Mouse (Mus musculus) activated CD4-positive, CD25-positive, alpha-beta regulatory T cell, adult 9 weeks (primary cell): Measurements from ENCODE around the gene Polr2g. TPM values are rescaled to one million over a fixed set of nuclear protein-coding genes. Genes with fewer than 3 reads are reported as not detected.

Experiments used
- polyA plus RNA-seq: library from polyadenylated mRNA; unstranded; fragments of 100-300 nt; shearing (Covaris generic); gene quantifications from one replicate; pipeline ENCODE4 v1.2.1, GENCODE M21; 2017

Polr2g gene
- polyA plus RNA-seq: 164 TPM

DNA sequence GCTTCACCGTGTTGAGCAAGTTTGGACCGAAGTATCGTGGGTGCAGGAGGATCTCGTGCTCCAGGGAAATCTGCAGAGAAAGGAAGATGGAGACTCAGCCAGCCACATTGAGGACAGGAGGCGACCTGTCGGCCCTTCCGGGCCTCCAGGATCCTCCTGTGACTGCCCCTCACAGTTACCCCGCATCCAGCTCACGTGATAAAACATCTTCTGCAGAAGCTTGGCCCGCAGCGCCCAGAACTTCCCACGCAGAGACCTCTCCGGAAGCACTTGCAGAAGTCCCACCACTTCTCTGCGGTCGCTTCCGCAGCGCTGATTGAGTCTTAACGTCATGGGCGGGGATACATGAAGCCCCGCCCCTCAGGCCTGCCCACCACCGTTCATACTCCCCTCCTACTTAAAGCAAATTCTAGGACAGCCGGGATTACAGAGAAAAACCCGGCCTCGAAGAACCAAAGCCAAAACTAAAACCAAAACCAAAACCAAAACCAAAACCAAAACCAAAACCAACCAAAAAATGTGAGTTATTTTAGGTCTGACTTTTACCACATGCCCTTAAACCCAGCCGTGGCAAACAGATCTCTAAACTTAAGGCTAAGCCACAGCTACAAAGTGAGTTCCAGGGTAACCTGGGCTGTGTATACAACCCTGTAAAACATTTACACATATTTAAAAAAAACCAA, at the start of gene Polr2g:
Polr2g (minus strand) TSS at position 314 of the 683 bp plus-strand sequence.

DNA sequence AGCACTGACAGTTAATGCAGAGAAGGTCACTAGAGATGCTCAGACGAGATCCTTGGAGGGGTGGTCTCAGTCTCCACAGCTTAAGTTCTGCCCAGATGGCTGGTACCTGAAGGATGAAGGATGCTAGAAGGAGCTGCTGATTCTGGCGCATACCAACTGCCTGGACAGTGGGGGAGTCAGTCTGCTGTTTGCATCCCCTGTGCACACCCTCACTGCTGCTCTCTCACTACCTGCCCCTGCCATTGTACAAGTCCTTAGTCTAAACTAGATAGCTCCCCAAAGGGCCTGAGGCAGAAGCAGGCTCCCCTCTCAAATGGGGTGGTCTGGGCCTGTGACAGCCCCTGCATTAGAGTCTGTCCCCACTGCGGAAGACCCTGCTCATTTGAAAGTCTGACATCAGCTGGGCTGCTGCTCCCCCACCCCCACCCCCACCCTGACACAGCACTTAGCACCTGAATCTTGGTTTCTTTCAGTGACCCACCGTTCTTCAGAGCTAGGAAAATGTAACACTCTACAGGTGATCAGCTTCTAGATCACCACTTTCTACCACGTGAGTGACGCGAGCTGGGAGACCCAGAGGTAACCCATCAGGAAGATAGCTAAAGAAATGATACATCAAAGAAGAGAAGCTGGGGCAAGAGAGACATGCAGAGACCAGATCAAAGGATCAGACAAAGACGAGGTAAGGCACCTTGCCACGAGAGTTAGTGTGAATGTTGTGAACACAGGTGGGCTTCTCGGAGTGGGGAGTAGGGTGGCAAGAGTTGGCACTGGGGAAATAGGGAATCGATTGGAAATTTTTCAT, 40.9 kb upstream of the Polr2g start, which contains the start of gene Gng3:
Gng3 (minus strand) TSS at position 92 of the 805 bp plus-strand sequence.

DNA sequence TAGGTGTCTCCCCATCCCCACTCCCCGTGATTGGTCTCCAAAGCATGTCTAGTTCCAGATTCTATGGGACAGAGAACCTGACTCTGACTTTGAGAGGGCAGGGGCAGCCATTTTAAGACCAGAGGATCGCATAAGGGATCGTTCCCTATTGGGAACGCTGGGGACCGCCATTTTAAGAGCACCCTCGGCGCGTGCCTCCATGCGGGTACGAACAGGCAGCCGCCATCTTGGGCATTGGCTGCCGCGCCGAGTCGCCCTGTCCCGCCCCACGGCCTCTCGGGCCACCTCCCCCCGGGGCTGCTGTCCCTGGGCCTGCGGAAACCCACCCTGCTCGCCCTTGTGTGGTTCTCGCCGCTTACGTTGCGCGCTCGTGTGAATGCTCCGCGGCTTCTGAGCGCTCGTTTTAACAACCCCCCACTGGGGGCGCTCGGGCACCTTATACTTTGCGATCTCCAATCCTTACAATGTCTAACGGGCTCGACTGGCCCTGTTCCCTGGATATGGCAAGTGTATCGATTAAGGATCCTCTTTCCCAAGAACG, 38.9 kb upstream of the Polr2g start, which contains the start of gene Bscl2:
Bscl2 (plus strand) TSS at position 217 of the 541 bp plus-strand sequence.

DNA sequence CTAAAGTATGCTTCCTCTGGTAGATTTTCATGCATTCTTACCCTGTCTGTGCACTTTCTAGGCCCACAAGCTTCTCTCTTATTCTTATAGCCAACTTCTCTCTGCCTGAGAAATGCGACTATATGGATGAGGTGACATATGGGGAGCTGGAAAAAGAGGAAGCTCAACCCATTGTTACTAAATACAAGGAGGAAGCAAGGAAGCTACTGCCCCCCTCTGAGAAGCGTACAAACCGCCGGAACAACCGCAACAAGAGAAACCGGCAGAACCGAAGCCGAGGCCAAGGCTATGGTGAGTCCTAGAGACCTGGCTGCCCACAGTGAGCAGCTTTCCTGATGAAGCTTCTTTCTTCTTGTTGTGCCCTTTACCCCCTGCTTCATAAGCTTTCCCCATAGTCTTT, 31.3 kb upstream of the Polr2g start, which contains the start of gene AC129217.1:
AC129217.1 (plus strand) TSS at position 114 of the 400 bp plus-strand sequence.

DNA sequence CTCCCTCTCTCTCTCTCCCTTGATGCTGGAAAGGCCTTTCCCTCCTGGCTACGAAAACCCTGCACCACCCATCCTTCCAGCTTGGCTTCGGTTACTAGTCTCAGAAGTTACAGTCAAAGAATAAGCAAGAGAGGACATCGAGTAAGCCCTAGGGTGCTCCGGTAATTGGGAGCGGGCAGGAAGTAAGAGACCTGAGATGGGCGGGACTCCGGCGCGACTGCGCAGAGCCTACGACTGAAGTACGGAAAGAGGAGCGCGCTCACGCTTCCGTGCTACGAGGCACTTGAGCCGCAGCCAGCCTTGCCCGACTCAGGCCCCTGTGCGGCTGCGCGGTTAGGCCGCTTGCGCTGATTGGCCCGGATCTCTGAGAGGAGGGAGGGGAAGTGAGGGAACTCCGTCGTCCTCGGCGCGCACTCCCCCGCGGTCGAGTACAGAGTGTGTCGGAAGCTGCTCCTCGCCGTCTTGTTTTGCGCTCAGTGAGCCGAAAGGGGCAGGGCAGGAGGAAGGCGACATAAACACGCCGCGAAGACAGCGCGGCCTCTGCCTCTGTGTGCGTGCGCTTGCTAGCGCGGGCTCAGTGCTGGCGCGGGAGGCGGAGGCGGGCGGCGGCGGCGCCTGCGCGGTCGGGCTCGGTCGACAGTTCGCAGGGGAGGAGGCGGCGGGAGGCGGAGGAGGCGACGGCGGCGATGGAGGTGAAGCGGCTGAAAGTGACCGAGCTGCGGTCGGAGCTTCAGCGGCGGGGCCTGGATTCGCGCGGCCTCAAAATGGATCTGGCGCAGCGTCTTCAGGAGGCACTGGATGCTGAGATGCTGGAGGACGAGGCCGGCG, 21.4 kb upstream of the Polr2g start, which contains the start of gene Hnrnpul2:
Hnrnpul2 (plus strand) TSS at position 415 of the 828 bp plus-strand sequence.

DNA sequence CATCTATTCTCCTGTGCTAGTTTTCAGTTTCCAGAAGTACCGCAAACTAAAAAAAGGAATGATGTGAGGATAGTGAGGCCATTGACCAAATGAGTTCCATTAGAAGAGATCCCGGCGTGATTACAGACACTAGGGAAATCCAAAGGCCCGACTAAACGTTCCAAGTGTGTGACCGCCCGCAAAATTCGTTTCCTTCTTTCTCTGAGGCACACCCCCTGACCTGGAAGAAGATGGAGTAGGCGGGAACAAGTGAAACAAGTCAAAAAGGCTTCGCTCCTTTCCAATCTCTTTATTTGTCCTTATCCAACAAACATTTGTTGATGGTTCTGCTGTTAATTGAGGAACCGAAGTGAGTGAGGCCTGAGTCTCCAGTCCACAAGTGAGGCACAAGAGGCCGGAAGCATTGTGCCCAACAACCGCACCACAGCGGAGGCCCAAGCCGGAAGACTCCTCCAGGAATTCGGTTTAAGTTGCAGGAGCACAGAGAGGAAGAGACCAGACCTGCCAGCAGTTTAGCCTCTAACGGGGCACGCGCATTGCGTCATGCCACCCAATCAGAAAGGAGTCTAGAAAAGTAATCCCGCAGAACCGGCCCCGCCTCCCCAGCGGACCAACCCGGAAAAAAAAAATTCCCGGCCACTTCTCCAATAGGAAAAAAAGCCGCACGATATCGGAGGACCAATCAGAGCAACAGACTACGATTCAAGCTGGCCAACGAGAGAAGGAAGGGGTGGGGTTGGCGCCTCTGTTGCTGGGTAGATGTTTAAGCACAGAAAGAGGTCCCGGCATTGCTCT, 20.6 kb upstream of the Polr2g start, which contains the start of gene Ttc9c:
Ttc9c (minus strand) TSS at position 533 of the 795 bp plus-strand sequence.

DNA sequence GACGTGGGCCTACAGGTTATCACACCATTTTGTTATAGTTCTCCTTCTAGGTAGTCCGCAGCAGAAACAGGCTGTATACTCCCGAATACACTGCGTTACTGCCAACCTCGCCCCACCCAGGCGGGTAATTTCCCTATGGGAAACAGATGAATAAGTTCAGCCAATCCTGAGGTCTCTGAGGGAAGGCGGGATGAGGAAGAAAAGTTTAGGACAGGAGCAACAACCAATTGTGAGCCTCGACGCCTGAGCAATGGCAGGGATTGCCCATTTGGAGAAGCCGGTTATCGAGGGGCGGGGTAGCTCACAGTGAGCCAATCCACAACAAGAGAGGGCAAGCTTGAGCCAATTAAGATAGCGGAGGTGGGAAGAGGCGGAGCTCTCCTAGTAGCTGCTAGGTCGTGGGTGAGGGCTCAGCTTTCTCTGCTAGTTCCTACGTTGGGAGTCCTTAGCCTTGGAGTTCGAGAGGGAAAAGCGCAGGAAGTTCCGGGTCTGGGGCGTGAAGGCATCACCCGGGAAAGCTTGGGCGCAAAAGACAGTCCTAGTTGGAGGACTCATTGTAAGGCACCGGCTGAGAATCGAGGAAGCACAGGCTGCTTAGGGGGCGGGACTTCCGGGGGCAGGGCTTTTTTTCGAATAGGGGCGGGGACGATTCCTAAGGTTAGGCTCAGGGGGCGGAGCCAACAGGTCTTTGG, 3.9 kb upstream of the Polr2g start, which contains the start of gene Zbtb3:
Zbtb3 (plus strand) TSS at position 426 of the 692 bp plus-strand sequence.

DNA sequence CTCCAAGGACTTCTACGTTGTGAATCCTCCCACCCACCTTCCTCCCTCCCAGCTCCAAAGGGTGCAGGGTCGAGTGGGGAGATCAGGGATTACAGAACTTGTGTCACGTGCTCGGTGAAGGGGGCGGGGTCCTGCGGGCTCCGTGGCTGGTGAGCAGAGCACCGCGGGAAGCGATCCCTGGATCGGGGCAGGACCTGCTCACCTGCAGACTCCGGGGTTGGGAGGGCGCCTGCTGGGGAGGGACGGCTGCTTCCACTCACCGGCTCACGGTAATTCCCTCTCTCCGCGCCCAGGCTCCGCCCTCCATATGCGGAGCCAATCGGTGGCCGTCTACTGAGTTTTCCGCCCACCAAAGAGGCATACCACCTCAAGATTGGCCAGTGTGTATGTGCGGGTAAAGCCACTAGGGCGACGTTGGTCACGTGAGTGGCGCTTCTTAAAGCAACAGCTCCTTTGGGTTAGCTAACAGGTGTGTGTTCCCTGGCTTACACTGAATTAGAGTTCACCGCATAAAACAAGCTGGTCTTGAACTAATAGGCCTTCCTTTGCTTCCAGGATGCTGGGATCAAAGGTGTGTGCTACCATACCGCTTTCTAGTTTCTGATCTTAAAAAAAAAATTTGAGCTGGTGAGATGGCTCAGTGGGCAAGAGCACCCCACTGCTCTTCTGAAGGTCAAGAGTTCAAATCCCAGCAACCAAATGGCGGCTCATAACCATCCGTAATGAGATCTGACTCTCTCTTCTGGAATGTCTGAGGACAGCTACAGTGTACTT, 12.2 kb downstream of the Polr2g start, which contains the start of gene Taf6l:
Taf6l (minus strand) TSS at position 410 of the 774 bp plus-strand sequence.

DNA sequence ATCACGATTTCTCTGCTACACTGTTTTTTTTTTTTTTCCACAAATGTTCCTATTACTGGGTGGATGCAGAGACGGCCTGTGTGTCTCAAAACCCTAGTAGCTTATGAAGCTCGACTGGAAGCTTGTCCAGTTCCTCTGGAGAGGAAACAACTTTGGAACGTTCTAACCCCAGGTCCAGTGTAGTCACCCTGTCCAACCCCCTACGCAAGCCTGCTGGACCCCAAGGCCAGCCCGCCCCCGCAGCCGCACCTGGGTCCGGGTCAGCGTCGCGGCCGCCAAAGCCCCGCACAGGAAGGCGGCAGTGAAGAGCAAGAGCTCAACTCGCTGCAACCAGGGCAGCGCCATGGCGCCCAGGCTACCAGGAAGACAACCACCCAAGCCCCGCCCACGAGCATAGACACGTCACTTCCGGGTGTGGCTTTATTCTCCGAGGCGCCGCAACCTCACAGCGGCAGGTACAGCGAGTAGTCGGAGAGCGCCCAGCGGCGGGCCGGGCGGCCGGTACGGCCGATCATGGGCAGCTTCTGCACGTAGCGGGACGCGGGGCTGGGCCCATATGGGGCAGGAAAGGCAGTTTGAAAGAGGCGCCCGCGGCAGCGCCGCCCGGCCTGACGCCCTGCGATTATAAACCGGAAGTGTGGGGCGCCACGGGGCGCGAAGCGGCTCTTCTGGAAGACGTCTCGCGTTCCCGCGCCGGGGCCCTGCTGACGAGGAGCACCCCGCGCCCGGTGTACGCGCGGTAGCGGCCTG, 24.1 kb downstream of the Polr2g start, which contains the start of gene Tmem179b:
Tmem179b (minus strand) TSS at position 382 of the 750 bp plus-strand sequence.

DNA sequence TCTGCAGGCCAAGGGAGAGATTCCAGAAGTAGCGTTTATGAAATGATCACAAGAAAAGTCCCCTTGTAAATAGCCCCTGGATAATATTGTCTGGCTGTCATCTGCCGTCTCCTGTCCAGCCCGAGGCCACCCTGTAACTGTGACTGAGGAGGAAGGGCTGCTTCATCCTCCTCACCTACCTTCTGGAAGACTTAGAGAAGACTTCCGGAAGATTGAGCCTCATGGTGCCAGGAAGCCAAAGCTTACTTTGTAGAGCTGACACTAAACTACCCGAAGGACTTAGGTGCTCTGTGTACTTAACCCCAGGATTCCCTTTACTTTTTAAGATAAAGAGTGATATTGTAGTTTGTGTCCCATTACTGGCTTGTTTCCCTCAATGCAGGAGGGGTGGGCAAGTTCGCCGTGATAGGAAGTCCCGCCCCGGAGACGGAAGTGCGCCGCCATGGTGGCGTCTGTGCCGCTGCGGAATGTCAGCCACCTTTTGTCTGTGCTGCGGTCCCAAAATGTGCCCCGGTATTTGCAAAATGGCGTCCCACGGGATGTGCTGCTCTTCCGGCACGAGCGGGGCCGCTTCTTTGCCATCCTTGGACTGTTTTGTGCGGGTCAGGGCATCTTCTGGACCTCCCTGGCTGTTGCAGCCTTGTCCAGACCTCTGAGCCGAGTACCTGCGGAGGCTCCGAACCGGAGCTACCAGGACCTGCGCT, 27.7 kb downstream of the Polr2g start, which contains the start of gene Tmem223:
Tmem223 (plus strand) TSS at position 430 of the 704 bp plus-strand sequence.

DNA sequence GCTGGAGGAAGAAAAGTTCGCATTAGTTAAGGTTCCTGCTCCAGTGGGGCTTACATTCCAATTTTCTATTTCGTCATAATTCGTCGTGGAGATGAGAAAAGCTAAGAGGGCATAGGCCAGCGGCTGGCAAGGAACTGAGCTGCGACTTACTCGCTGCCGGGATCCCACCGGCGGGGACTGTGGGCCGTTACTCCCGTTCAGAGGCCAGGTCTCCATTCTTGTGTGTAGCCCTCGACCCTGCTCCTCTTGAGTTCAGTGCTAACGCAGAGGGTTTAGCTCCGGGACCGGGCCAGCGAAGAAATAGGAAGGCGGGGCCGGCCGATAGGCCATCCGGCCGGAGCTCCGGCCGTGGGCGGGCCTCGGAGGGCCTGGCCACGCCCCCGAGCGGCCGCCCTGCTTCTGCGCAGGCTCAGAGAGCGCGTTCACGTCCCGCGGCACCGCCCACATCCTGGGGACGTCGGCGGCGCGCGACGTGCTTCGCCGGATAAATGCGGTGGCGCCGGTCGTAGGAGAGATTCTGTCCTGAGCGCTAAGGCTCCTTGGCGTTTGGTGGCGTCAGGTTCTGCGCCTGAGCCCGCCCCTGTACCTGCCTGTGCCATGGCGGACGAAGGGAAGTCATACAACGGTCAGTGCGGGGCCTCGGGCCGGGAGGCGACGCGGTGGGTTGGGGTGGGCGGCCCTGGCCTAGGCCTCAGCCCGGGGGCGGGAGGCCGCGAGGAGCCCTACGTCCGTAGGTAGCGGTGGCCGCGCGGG, 41.6 kb downstream of the Polr2g start, which contains the start of gene Nxf1:
Nxf1 (plus strand) TSS at position 439 of the 753 bp plus-strand sequence.

Other genes with a start within 250 kb of the Polr2g start
- gene Slc22a8, start 207.3 kb downstream of the Polr2g start, polyA plus RNA-seq: not detected
- gene Slc22a6, start 180.5 kb downstream of the Polr2g start, polyA plus RNA-seq: not detected
- gene Chrm1, start 134.8 kb downstream of the Polr2g start, polyA plus RNA-seq: not detected
- gene Slc3a2, start 75.2 kb downstream of the Polr2g start, polyA plus RNA-seq: 127 TPM
- gene Wdr74, start 62.8 kb downstream of the Polr2g start, polyA plus RNA-seq: 84.1 TPM
- gene 1700092M07Rik, start 57.9 kb downstream of the Polr2g start, polyA plus RNA-seq: 3.2 TPM
- 169 TPM for gene Stx5a, start 57.2 kb downstream of the Polr2g start, polyA plus RNA-seq
- gene Nxf1, start 41.5 kb downstream of the Polr2g start, polyA plus RNA-seq: 265 TPM
- 102 TPM for gene Tmem223, start 27.6 kb downstream of the Polr2g start, polyA plus RNA-seq
- 170 TPM for gene Tmem179b, start 24.1 kb downstream of the Polr2g start, polyA plus RNA-seq
- 5.1 TPM for gene Taf6l, start 12.2 kb downstream of the Polr2g start, polyA plus RNA-seq
- gene Zbtb3, start 4.0 kb upstream of the Polr2g start, polyA plus RNA-seq: 3.8 TPM
- gene Ttc9c, start 20.8 kb upstream of the Polr2g start, polyA plus RNA-seq: 54.6 TPM
- 8.4 TPM for gene Hnrnpul2, start 21.4 kb upstream of the Polr2g start, polyA plus RNA-seq
- not detected for gene AC129217.1, start 31.2 kb upstream of the Polr2g start, polyA plus RNA-seq
- gene Bscl2, start 38.9 kb upstream of the Polr2g start, polyA plus RNA-seq: 105 TPM
- 0.35 TPM for gene Gng3, start 40.6 kb upstream of the Polr2g start, polyA plus RNA-seq
- not detected for gene Lrrn4cl, start 52.2 kb upstream of the Polr2g start, polyA plus RNA-seq
- gene Ubxn1, start 72.9 kb upstream of the Polr2g start, polyA plus RNA-seq: 159 TPM
- 84.5 TPM for gene Uqcc3, start 82.3 kb upstream of the Polr2g start, polyA plus RNA-seq
- 110 TPM for gene Lbhd1, start 85.2 kb upstream of the Polr2g start, polyA plus RNA-seq
- gene Gm49403, start 85.4 kb upstream of the Polr2g start, polyA plus RNA-seq: not detected
- gene 1810009A15Rik, start 90.3 kb upstream of the Polr2g start, polyA plus RNA-seq: 59.2 TPM
- not detected for gene Gm49416, start 90.3 kb upstream of the Polr2g start, polyA plus RNA-seq
- 47.9 TPM for gene Ints5, start 94.4 kb upstream of the Polr2g start, polyA plus RNA-seq
- 137 TPM for gene Ganab, start 99.5 kb upstream of the Polr2g start, polyA plus RNA-seq
- 33.9 TPM for gene B3gat3, start 121.8 kb upstream of the Polr2g start, polyA plus RNA-seq
- 12.2 TPM for gene Rom1, start 130.8 kb upstream of the Polr2g start, polyA plus RNA-seq
- 68.2 TPM for gene Eml3, start 131.0 kb upstream of the Polr2g start, polyA plus RNA-seq
- gene Mta2, start 143.3 kb upstream of the Polr2g start, polyA plus RNA-seq: 197 TPM
- 47.2 TPM for gene Tut1, start 155.3 kb upstream of the Polr2g start, polyA plus RNA-seq
- gene Eef1g, start 168.5 kb upstream of the Polr2g start, polyA plus RNA-seq: 339 TPM
- gene Ahnak, start 190.7 kb upstream of the Polr2g start, polyA plus RNA-seq: 113 TPM